Mouse (Mus musculus) kidney, embryonic 14.5 days (tissue): ENCODE data around the gene Lmf2. TPM values are rescaled to one million over a fixed set of nuclear protein-coding genes. Genes with fewer than 3 reads are reported as not detected.

ENCODE experiments used
- ATAC-seq: fragments of 200-750 bp; cut with Nextera tagmentation; 2 replicates; pipeline ENCODE4 v1.8.0; 2017; ENCODE audit warnings: moderate number of reproducible peaks, mild to moderate bottlenecking, moderate TSS enrichment, moderate library complexity; ENCODE audit not compliant: low FRiP score, low TSS enrichment
- H3K27ac ChIP-seq: fragments of 300-500 bp; sonication (generic); 2 replicates; pipeline ENCODE4 v1.5.1; 2014; ENCODE audit warnings: low read depth, mild to moderate bottlenecking, low read length, moderate library complexity, mixed read lengths
- H3K27me3 ChIP-seq: fragments of 300-500 bp; sonication (generic); 2 replicates; pipeline ENCODE4 v1.6.1; 2014; ENCODE audit warnings: mild to moderate bottlenecking, low read length; ENCODE audit not compliant: control insufficient read depth, insufficient read depth
- H3K36me3 ChIP-seq: fragments of 300-500 bp; sonication (generic); 2 replicates; pipeline ENCODE4 v1.6.1; 2014; ENCODE audit warnings: low read length, mixed read lengths; ENCODE audit not compliant: control insufficient read depth, insufficient read depth
- H3K4me1 ChIP-seq: fragments of 300-500 bp; sonication (generic); 2 replicates; pipeline ENCODE4 v1.6.1; 2014; ENCODE audit warnings: low read length, mixed read lengths; ENCODE audit not compliant: control insufficient read depth, insufficient read depth
- H3K4me2 ChIP-seq: fragments of 300-500 bp; sonication (generic); replicated peaks from 2 replicates; pipeline ENCODE4 v1.6.1; 2014; ENCODE audit warnings: low read depth, mild to moderate bottlenecking, low read length
- H3K4me3 ChIP-seq: fragments of 300-500 bp; sonication (generic); 2 replicates; pipeline ENCODE4 v1.5.1; 2014; ENCODE audit warnings: mild to moderate bottlenecking, low read length
- H3K9ac ChIP-seq: fragments of 300-500 bp; sonication (generic); 2 replicates; pipeline ENCODE4 v1.6.1; 2014; ENCODE audit warnings: low read depth, mild to moderate bottlenecking, low read length, moderate library complexity
- H3K9me3 ChIP-seq: fragments of 300-500 bp; sonication (generic); 2 replicates; pipeline ENCODE4 v1.6.1; 2016; ENCODE audit warnings: low read length; ENCODE audit not compliant: control insufficient read depth
- WGBS: fragments of 180-500 bp; shearing (Covaris S2); extraction: QIAGEN DNeasy Blood & Tissue Kit; methylation state at CpG from one replicate; pipeline ENCODE4 v1.1.7; 2014; 5-methylcytosine and 5-hydroxymethylcytosine counted together
- polyA plus RNA-seq: library from polyadenylated mRNA; unstranded; fragments of >200 nt; fragmentation: Nextera tagmentation; extraction: Ambion mirVana; gene quantifications from 2 replicates; pipeline ENCODE4 v1.2.1, GENCODE M21; 2014

Gene Lmf2
- polyA plus RNA-seq = 28.0 and 48.1 TPM in 2 replicates

GRCm38 (mm10) chr15:89355241-89356187 is at the start of gene Lmf2, which contains the start of gene Ncaph2:
TSS of gene Lmf2 (minus strand) at chr15:89355659.
TSS of gene Ncaph2 (plus strand) at chr15:89355719.
- Histone ChIP-seq H3K36me3 (peaks cover 38% of the 10 kb centered on the region), H3K4me2 (peak within 1 kb of the TSS; percentile 64), H3K27me3 (no peaks in the 10 kb centered on the region), H3K4me1 (peaks cover 16% of the 10 kb centered on the region), H3K9ac (peak within 1 kb of the TSS; percentile 89), H3K4me3 (peak within 1 kb of the TSS; percentile 74), H3K27ac (peak within 1 kb of the TSS; percentile 85), H3K9me3 (no peaks in the 10 kb centered on the region)
- WGBS = under 1% methylated on average over 63 of the region's 64 CpGs
- ATAC-seq = peak; percentile 90

- peaks cover 3% of the 10 kb centered on the region; the same call in 1 of the 2 replicates for H3K9me3 ChIP-seq
- no peak overlapping the region for H3K9ac ChIP-seq
- 81% methylated on average over 10 of the region's 10 CpGs for WGBS
- H3K4me3 ChIP-seq = no peak overlapping the region
- H3K27ac ChIP-seq = no peak overlapping the region
- H3K27me3 ChIP-seq = no peaks in the 10 kb centered on the region
- no peaks in the 10 kb centered on the region for H3K4me1 ChIP-seq
- H3K4me2 ChIP-seq = no peak overlapping the region
- ATAC-seq = no peak
- H3K36me3 ChIP-seq = no peaks in the 10 kb centered on the region
Observed at GRCm38 (mm10) chr15:89404831-89405623, 49.6 kb upstream of the Lmf2 start.

GRCm38 (mm10) chr15:89402471-89402870 is 47.0 kb upstream of the Lmf2 start:
- Histone ChIP-seq H3K9ac (no peak overlapping the region), H3K4me2 (no peak overlapping the region), H3K27me3 (no peaks in the 10 kb centered on the region), H3K4me3 (no peak overlapping the region), H3K9me3 (peaks cover 3% of the 10 kb centered on the region; the same call in 1 of the 2 replicates), H3K27ac (no peak overlapping the region), H3K36me3 (no peaks in the 10 kb centered on the region), H3K4me1 (no peaks in the 10 kb centered on the region)
- no peak for ATAC-seq
- 92% methylated on average over 1 of the region's 1 CpGs for WGBS

- Histone ChIP-seq H3K9me3 (no peaks in the 10 kb centered on the region), H3K27ac (no peak overlapping the region), H3K27me3 (no peaks in the 10 kb centered on the region), H3K9ac (no peak overlapping the region), H3K36me3 (no peaks in the 10 kb centered on the region), H3K4me3 (no peak overlapping the region), H3K4me1 (no peaks in the 10 kb centered on the region), H3K4me2 (no peak overlapping the region)
- WGBS = 31% methylated on average over 1 of the region's 1 CpGs
- ATAC-seq = no peak
Observed at GRCm38 (mm10) chr15:89399716-89400115, 44.3 kb upstream of the Lmf2 start.

- 89% methylated on average over 2 of the region's 2 CpGs for WGBS
Observed at GRCm38 (mm10) chr15:89398146-89398545, 42.7 kb upstream of the Lmf2 start.

GRCm38 (mm10) chr15:89396883-89397282 is 41.4 kb upstream of the Lmf2 start:
- H3K4me1 ChIP-seq = no peaks in the 10 kb centered on the region
- no peak for ATAC-seq
- H3K27ac ChIP-seq = no peak overlapping the region
- H3K9ac ChIP-seq = no peak overlapping the region
- 83% methylated on average over 4 of the region's 4 CpGs for WGBS
- H3K4me2 ChIP-seq = no peak overlapping the region
- H3K36me3 ChIP-seq = no peaks in the 10 kb centered on the region
- H3K27me3 ChIP-seq = no peaks in the 10 kb centered on the region
- no peak overlapping the region for H3K4me3 ChIP-seq
- H3K9me3 ChIP-seq = no peaks in the 10 kb centered on the region

More at GRCm38 (mm10) chr15:89398146-89398545, 42.7 kb upstream of the Lmf2 start:
- H3K9ac ChIP-seq = no peak overlapping the region
- no peak overlapping the region for H3K4me3 ChIP-seq
- H3K4me2 ChIP-seq = no peak overlapping the region
- H3K27me3 ChIP-seq = no peaks in the 10 kb centered on the region
- H3K9me3 ChIP-seq = no peaks in the 10 kb centered on the region
- no peak overlapping the region for H3K27ac ChIP-seq
- no peaks in the 10 kb centered on the region for H3K4me1 ChIP-seq
- no peaks in the 10 kb centered on the region for H3K36me3 ChIP-seq
- no peak for ATAC-seq

- no peak for ATAC-seq
- WGBS = 93% methylated on average over 10 of the region's 10 CpGs
- Histone ChIP-seq H3K9me3 (no peaks in the 10 kb centered on the region), H3K27ac (no peak overlapping the region), H3K9ac (no peak overlapping the region), H3K27me3 (no peaks in the 10 kb centered on the region), H3K4me3 (no peak overlapping the region), H3K36me3 (no peaks in the 10 kb centered on the region), H3K4me2 (no peak overlapping the region), H3K4me1 (no peaks in the 10 kb centered on the region)
Observed at GRCm38 (mm10) chr15:89390081-89390480, 34.6 kb upstream of the Lmf2 start.

- no peaks in the 10 kb centered on the region; the same call in 1 of the 2 replicates for H3K27me3 ChIP-seq
- H3K4me3 ChIP-seq = no peak overlapping the region
- H3K4me2 ChIP-seq = no peak overlapping the region
- 48% methylated on average over 12 of the region's 12 CpGs for WGBS
- ATAC-seq = no peak
- no peak overlapping the region for H3K9ac ChIP-seq
- H3K9me3 ChIP-seq = no peaks in the 10 kb centered on the region
- H3K36me3 ChIP-seq = no peaks in the 10 kb centered on the region
- no peaks in the 10 kb centered on the region for H3K4me1 ChIP-seq
- H3K27ac ChIP-seq = no peak overlapping the region
Observed at GRCm38 (mm10) chr15:89387127-89387526, 31.7 kb upstream of the Lmf2 start.
